Mouse (Mus musculus): Measurements from ENCODE around the gene Nmt1. TPM values are rescaled to one million over a fixed set of nuclear protein-coding genes. Genes with fewer than 3 reads are reported as not detected.

Nmt1 gene
- total RNA-seq, 4 experiments from 2014 or later, result 102 to 113 (median 109) TPM

GRCm38 (mm10) chr11:103005254-103005981 lies 22.6 kb upstream of the Nmt1 start:
- DNase-seq, result no peak

GRCm38 (mm10) chr11:103006286-103007000 lies 21.5 kb upstream of the Nmt1 start:
- DNase-seq, result no peak

GRCm38 (mm10) chr11:103007001-103007340 lies 21.0 kb upstream of the Nmt1 start:
- DNase-seq, result no peak

- DNase-seq, result no peak
Measured at GRCm38 (mm10) chr11:103008558-103008957, 19.4 kb upstream of the Nmt1 start.

GRCm38 (mm10) chr11:103009208-103009607 lies 18.8 kb upstream of the Nmt1 start:
- no peak for DNase-seq

GRCm38 (mm10) chr11:103010454-103011205 lies 17.4 kb upstream of the Nmt1 start:
- no peak for DNase-seq

GRCm38 (mm10) chr11:103011206-103011497 lies 16.8 kb upstream of the Nmt1 start:
- DNase-seq, result no peak

GRCm38 (mm10) chr11:103015881-103016825 lies 11.8 kb upstream of the Nmt1 start:
- no peak for DNase-seq

- peak; percentile 96 for DNase-seq
Measured at GRCm38 (mm10) chr11:103016930-103017329, 11.1 kb upstream of the Nmt1 start.

GRCm38 (mm10) chr11:103017661-103018060 lies 10.3 kb upstream of the Nmt1 start:
- no peak for DNase-seq

GRCm38 (mm10) chr11:103018860-103019259 lies 9.1 kb upstream of the Nmt1 start:
- no peak for DNase-seq

GRCm38 (mm10) chr11:103019325-103019724 lies 8.7 kb upstream of the Nmt1 start:
- DNase-seq, result no peak

- no peak for DNase-seq
Measured at GRCm38 (mm10) chr11:103020713-103021335, 7.2 kb upstream of the Nmt1 start.

GRCm38 (mm10) chr11:103023974-103024373 lies 4.0 kb upstream of the Nmt1 start:
- no peak for DNase-seq

GRCm38 (mm10) chr11:103026901-103027300 lies 1.1 kb upstream of the Nmt1 start:
- no peak for DNase-seq

GRCm38 (mm10) chr11:103027570-103028175 lies 317 bp upstream of the Nmt1 start:
- no peak for DNase-seq

- no peak for DNase-seq
Measured at GRCm38 (mm10) chr11:103033030-103033429, 5.0 kb downstream of the Nmt1 start.

- DNase-seq, result no peak
Measured at GRCm38 (mm10) chr11:103035007-103035406, 7.0 kb downstream of the Nmt1 start.

- no peak for DNase-seq
Measured at GRCm38 (mm10) chr11:103036881-103037465, 9.0 kb downstream of the Nmt1 start.

- no peak for DNase-seq
Measured at GRCm38 (mm10) chr11:103038037-103038436, 10.0 kb downstream of the Nmt1 start.

- no peak for DNase-seq
Measured at GRCm38 (mm10) chr11:103042828-103043227, 14.8 kb downstream of the Nmt1 start.
